Mouse (Mus musculus): ENCODE data around the gene Krtap4-1. TPM values are rescaled to one million over a fixed set of nuclear protein-coding genes. Genes with fewer than 3 reads are reported as not detected.
"Not testable (repeated sequence)": the region's sequence is repeated elsewhere in the genome, so short reads cannot be mapped to it uniquely, and the experiment has no call there.

The Krtap4-1 gene
- polyA plus RNA-seq, 1 experiment from 2014 or later: not detected

DNA sequence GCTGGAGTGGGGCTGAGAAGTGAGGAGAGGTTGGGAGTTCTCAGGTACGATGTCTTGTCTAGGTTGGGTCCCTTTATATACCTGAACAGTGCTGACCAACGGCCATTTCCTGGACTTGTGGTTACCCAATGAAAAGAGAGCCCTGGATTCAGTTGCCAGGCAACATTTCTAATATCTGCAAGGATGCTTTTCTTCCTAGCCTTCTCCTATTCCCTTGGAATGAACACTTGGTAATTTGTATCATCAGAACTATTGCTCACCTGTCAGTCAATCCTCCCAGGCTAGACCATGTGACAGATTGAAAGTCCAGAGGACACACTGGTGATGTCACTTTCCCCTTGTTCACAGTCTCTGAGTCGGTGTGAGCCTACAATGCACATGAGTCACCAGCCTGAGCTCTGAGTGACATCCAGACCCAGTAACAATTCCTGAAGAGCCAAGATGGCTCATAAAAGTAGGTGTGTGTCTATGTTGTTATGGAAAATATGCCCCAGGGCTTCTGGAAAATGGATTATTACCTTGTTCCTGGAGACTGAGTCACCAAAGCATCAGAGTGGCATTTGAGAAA, 13.2 kb downstream of the Krtap4-1 start, which contains the start of gene Krtap2-4:
Krtap2-4 (minus strand) TSS at position 51 of the 568 bp plus-strand sequence.
- ATAC-seq (ENCODE audit: insufficient number of reproducible peaks, insufficient read depth, low FRiP score, low read depth): no peak
- Histone ChIP-seq H3K9me3 (ENCODE audit: control insufficient read depth, low read length) (no peaks in the 10 kb centered on the region), H3K36me3 (ENCODE audit: control insufficient read depth, insufficient read depth, low read length) (no peaks in the 10 kb centered on the region), H3K4me1 (ENCODE audit: control insufficient read depth in 2 of 2, insufficient read depth in 2 of 2, low read length in 2 of 2) (no peaks in the 10 kb centered on the region), H3K27ac (replicated peaks in 1 of 2; ENCODE audit: control insufficient read depth in 1 of 2, insufficient read depth in 1 of 2, low read depth in 2 of 2, low read length in 2 of 2) (no peak within 1 kb of the TSS), H3K9ac (ENCODE audit: low read length) (no peak within 1 kb of the TSS), H3K4me3 (ENCODE audit: control insufficient read depth in 1 of 2, insufficient read depth in 1 of 2, low read depth in 1 of 2, low read length in 2 of 2) (no peak within 1 kb of the TSS), H3K4me2 (ENCODE audit: low read length) (no peak within 1 kb of the TSS), H3K27me3 (ENCODE audit: control insufficient read depth, insufficient read depth, low read length) (no peaks in the 10 kb centered on the region)
- WGBS: 64% methylated on average over 3 of the region's 3 CpGs

GRCm38 (mm10) chr11:99610089-99610488, 17.9 kb downstream of the Krtap4-1 start, which contains the start of gene Gm11937:
Gene Gm11937 (minus strand): TSS chr11:99610189.
- not testable (repeated sequence) for H3K9ac ChIP-seq (ENCODE audit: low read length); H3K27me3 ChIP-seq (ENCODE audit: control insufficient read depth, insufficient read depth, low read length); H3K36me3 ChIP-seq (ENCODE audit: control insufficient read depth, insufficient read depth, low read length); H3K9me3 ChIP-seq (ENCODE audit: control insufficient read depth, low read length); H3K4me2 ChIP-seq (ENCODE audit: low read length); H3K4me3 ChIP-seq (ENCODE audit: control insufficient read depth in 1 of 2, insufficient read depth in 1 of 2, low read depth in 1 of 2, low read length in 2 of 2); ATAC-seq (ENCODE audit: insufficient number of reproducible peaks, insufficient read depth, low FRiP score, low read depth); H3K4me1 ChIP-seq (ENCODE audit: control insufficient read depth in 2 of 2, insufficient read depth in 2 of 2, low read length in 2 of 2); H3K27ac ChIP-seq (replicated peaks in 1 of 2; ENCODE audit: control insufficient read depth in 1 of 2, insufficient read depth in 1 of 2, low read depth in 2 of 2, low read length in 2 of 2)
- WGBS: 56% methylated on average over 1 of the region's 2 CpGs

DNA sequence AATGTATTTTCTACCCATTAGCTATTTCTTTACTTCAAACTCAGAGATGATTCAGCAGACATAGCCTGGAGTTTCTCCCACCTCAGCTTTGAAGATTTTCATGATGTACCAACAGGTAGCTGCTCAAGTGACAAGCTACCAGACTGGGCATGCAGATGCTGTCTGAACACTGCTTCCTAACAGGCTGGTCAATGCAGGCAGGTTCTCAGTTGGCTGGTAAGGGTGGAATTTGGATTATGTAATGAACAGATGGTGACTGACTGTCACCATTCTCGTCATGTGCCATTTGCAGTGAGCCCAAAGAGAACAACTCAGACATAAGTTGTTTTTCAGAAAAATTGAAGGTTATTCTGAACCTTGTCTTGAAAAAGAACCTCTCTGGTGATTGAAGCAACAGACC, 18.9 kb downstream of the Krtap4-1 start:
- ATAC-seq (ENCODE audit: insufficient number of reproducible peaks, insufficient read depth, low FRiP score, low read depth): no peak
- Histone ChIP-seq H3K9ac (ENCODE audit: low read length) (no peak overlapping the region), H3K27me3 (ENCODE audit: control insufficient read depth, insufficient read depth, low read length) (no peaks in the 10 kb centered on the region), H3K4me2 (ENCODE audit: low read length) (no peak overlapping the region), H3K9me3 (ENCODE audit: control insufficient read depth, low read length) (no peaks in the 10 kb centered on the region), H3K27ac (replicated peaks in 1 of 2; ENCODE audit: control insufficient read depth in 1 of 2, insufficient read depth in 1 of 2, low read depth in 2 of 2, low read length in 2 of 2) (no peak overlapping the region), H3K4me3 (ENCODE audit: control insufficient read depth in 1 of 2, insufficient read depth in 1 of 2, low read depth in 1 of 2, low read length in 2 of 2) (no peak overlapping the region), H3K4me1 (ENCODE audit: control insufficient read depth in 2 of 2, insufficient read depth in 2 of 2, low read length in 2 of 2) (no peaks in the 10 kb centered on the region), H3K36me3 (ENCODE audit: control insufficient read depth, insufficient read depth, low read length) (no peaks in the 10 kb centered on the region)
- WGBS: 56% methylated on average over 1 of the region's 1 CpGs

GRCm38 (mm10) chr11:99603208-99603607, 24.8 kb downstream of the Krtap4-1 start, which contains the start of gene Gm11938:
Gene Gm11938 (minus strand): TSS chr11:99603308.
- ATAC-seq (ENCODE audit: insufficient number of reproducible peaks, insufficient read depth, low FRiP score, low read depth); H3K27ac ChIP-seq (replicated peaks in 1 of 2; ENCODE audit: control insufficient read depth in 1 of 2, insufficient read depth in 1 of 2, low read depth in 2 of 2, low read length in 2 of 2); H3K4me2 ChIP-seq (ENCODE audit: low read length); H3K36me3 ChIP-seq (ENCODE audit: control insufficient read depth, insufficient read depth, low read length); H3K27me3 ChIP-seq (ENCODE audit: control insufficient read depth, insufficient read depth, low read length); H3K9me3 ChIP-seq (ENCODE audit: control insufficient read depth, low read length); H3K4me3 ChIP-seq (ENCODE audit: control insufficient read depth in 1 of 2, insufficient read depth in 1 of 2, low read depth in 1 of 2, low read length in 2 of 2); H3K4me1 ChIP-seq (ENCODE audit: control insufficient read depth in 2 of 2, insufficient read depth in 2 of 2, low read length in 2 of 2); H3K9ac ChIP-seq (ENCODE audit: low read length): not testable (repeated sequence)
- 44% methylated on average over 1 of the region's 1 CpGs for WGBS

DNA sequence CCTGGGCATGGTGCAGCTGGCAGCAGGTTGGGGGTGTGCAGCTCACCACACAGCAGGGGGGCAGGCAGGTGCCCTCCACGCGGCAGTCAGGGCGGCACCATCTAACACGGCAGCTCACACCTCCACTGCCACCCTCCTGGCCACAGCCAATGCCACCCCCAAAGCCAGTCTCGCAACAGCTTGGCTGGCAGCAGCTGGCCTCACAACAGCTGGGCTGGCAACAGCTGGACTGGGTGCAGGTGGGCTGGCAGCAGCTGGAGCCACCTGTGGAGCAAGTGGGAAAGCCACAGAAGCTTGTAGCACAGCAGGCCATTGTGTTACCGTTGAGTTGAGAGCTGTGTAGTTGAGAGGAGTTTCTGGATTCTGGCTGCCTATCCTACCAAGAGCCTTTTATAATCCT, 30.3 kb downstream of the Krtap4-1 start, which contains the start of gene Krtap9-3:
Krtap9-3 (minus strand) TSS at position 364 of the 400 bp plus-strand sequence.
- 72% methylated on average over 5 of the region's 6 CpGs for WGBS

DNA sequence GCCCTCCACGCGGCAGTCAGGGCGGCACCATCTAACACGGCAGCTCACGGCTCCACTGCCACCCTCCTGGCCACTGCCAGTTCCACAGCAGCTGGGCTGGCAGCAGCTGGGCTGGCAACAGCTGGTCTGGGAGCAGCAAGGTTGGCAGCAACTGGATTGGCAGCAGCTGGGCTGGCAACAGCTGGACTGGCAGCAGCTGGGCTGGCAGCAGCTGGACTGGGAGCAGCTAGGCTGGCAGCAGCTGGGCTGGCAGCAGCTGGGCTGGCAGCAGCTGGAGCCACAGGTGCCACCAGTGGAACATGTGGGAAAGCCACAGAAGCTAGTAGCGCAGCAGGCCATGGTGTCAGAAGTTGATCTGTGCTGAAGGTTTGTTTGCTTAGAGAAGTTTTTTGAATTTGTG, 37.1 kb downstream of the Krtap4-1 start, which contains the start of gene Krtap1-3:
Krtap1-3 (minus strand) TSS at position 359 of the 400 bp plus-strand sequence.
- Histone ChIP-seq H3K27me3 (ENCODE audit: control insufficient read depth, insufficient read depth, low read length) (no peaks in the 10 kb centered on the region), H3K27ac (replicated peaks in 1 of 2; ENCODE audit: control insufficient read depth in 1 of 2, insufficient read depth in 1 of 2, low read depth in 2 of 2, low read length in 2 of 2) (no peak within 1 kb of the TSS), H3K4me2 (ENCODE audit: low read length) (no peak within 1 kb of the TSS), H3K4me3 (ENCODE audit: control insufficient read depth in 1 of 2, insufficient read depth in 1 of 2, low read depth in 1 of 2, low read length in 2 of 2) (no peak within 1 kb of the TSS), H3K9ac (ENCODE audit: low read length) (no peak within 1 kb of the TSS), H3K4me1 (ENCODE audit: control insufficient read depth in 2 of 2, insufficient read depth in 2 of 2, low read length in 2 of 2) (no peaks in the 10 kb centered on the region), H3K36me3 (ENCODE audit: control insufficient read depth, insufficient read depth, low read length) (no peaks in the 10 kb centered on the region), H3K9me3 (ENCODE audit: control insufficient read depth, low read length) (no peaks in the 10 kb centered on the region)
- whole genome bisulfite sequencing: 73% methylated on average over 4 of the region's 6 CpGs
- ATAC-seq (ENCODE audit: insufficient number of reproducible peaks, insufficient read depth, low FRiP score, low read depth): no peak

More for the DNA sequence above, 30.3 kb downstream of the Krtap4-1 start, which contains the start of gene Krtap9-3:
- not testable (repeated sequence) for H3K4me2 ChIP-seq (ENCODE audit: low read length); H3K4me3 ChIP-seq (ENCODE audit: control insufficient read depth in 1 of 2, insufficient read depth in 1 of 2, low read depth in 1 of 2, low read length in 2 of 2); H3K9me3 ChIP-seq (ENCODE audit: control insufficient read depth, low read length); H3K36me3 ChIP-seq (ENCODE audit: control insufficient read depth, insufficient read depth, low read length); H3K27me3 ChIP-seq (ENCODE audit: control insufficient read depth, insufficient read depth, low read length); H3K9ac ChIP-seq (ENCODE audit: low read length); H3K27ac ChIP-seq (replicated peaks in 1 of 2; ENCODE audit: control insufficient read depth in 1 of 2, insufficient read depth in 1 of 2, low read depth in 2 of 2, low read length in 2 of 2); H3K4me1 ChIP-seq (ENCODE audit: control insufficient read depth in 2 of 2, insufficient read depth in 2 of 2, low read length in 2 of 2); ATAC-seq (ENCODE audit: insufficient number of reproducible peaks, insufficient read depth, low FRiP score, low read depth)

DNA sequence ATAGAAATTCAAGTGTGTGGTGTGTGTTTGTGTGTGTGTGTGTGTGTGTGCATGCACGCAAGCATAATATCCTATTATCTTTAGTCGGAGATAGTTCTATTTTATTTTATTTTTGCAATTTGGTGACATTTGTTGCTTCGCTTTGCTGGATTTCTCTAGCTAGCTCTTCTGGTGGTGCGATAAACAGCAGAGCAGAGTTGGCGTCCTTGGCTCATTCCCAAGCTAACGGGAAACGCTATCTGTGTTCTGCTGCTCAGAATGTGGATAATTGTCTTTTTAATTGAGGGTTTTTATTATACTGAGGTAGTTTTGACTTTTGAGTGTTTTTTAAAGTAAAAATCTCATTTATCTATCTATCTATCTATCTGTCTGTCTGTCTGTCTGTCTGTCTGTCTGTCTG, 42.9 kb downstream of the Krtap4-1 start:
- no peaks in the 10 kb centered on the region for H3K36me3 ChIP-seq (ENCODE audit: control insufficient read depth, insufficient read depth, low read length)
- no peak overlapping the region for H3K4me3 ChIP-seq (ENCODE audit: control insufficient read depth in 1 of 2, insufficient read depth in 1 of 2, low read depth in 1 of 2, low read length in 2 of 2)
- H3K4me2 ChIP-seq (ENCODE audit: low read length): no peak overlapping the region
- no peak overlapping the region for H3K27ac ChIP-seq (replicated peaks in 1 of 2; ENCODE audit: control insufficient read depth in 1 of 2, insufficient read depth in 1 of 2, low read depth in 2 of 2, low read length in 2 of 2)
- H3K4me1 ChIP-seq (ENCODE audit: control insufficient read depth in 2 of 2, insufficient read depth in 2 of 2, low read length in 2 of 2): no peaks in the 10 kb centered on the region
- 75% methylated on average over 7 of the region's 7 CpGs for WGBS
- H3K9me3 ChIP-seq (ENCODE audit: control insufficient read depth, low read length): no peaks in the 10 kb centered on the region
- no peak overlapping the region for H3K9ac ChIP-seq (ENCODE audit: low read length)
- no peaks in the 10 kb centered on the region for H3K27me3 ChIP-seq (ENCODE audit: control insufficient read depth, insufficient read depth, low read length)
- ATAC-seq (ENCODE audit: insufficient number of reproducible peaks, insufficient read depth, low FRiP score, low read depth): no peak

DNA sequence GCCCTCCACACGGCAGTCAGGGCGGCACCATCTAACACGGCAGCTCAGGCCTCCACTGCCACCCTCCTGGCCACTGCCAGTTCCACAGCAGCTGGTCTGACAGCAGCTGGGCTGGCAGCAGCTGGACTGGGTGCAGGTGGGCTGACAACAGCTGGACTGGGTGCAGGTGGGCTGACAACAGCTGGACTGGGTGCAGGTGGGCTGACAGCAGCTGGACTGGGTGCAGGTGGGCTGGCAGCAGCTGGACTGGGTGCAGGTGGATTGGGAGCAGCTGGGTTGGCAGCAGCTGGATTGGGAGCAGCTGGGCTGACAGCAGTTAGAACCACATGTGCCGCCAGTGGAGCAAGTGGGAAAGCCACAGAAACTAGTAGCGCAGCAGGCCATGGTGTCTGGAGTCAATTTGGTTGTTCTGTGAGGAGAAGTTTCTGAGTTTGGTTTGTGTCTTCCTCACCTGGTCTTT, 44.8 kb downstream of the Krtap4-1 start, which contains the start of gene Krtap1-4:
Krtap1-4 (minus strand) TSS at position 410 of the 460 bp plus-strand sequence.
- ATAC-seq (ENCODE audit: insufficient number of reproducible peaks, insufficient read depth, low FRiP score, low read depth): no peak
- Histone ChIP-seq H3K27ac (replicated peaks in 1 of 2; ENCODE audit: control insufficient read depth in 1 of 2, insufficient read depth in 1 of 2, low read depth in 2 of 2, low read length in 2 of 2) (no peak within 1 kb of the TSS), H3K27me3 (ENCODE audit: control insufficient read depth, insufficient read depth, low read length) (no peaks in the 10 kb centered on the region), H3K4me2 (ENCODE audit: low read length) (no peak within 1 kb of the TSS), H3K36me3 (ENCODE audit: control insufficient read depth, insufficient read depth, low read length) (no peaks in the 10 kb centered on the region), H3K9me3 (ENCODE audit: control insufficient read depth, low read length) (no peaks in the 10 kb centered on the region), H3K9ac (ENCODE audit: low read length) (no peak within 1 kb of the TSS), H3K4me1 (ENCODE audit: control insufficient read depth in 2 of 2, insufficient read depth in 2 of 2, low read length in 2 of 2) (no peaks in the 10 kb centered on the region), H3K4me3 (ENCODE audit: control insufficient read depth in 1 of 2, insufficient read depth in 1 of 2, low read depth in 1 of 2, low read length in 2 of 2) (no peak within 1 kb of the TSS)
- WGBS: 80% methylated on average over 5 of the region's 5 CpGs
